Mouse (Mus musculus): Measurements from ENCODE around the gene Tent4a. TPM values are rescaled to one million over a fixed set of nuclear protein-coding genes. Genes with fewer than 3 reads are reported as not detected.

The Tent4a gene
- polyA plus RNA-seq, 1 experiment from 2014 or later, result 7.8 TPM

- Histone ChIP-seq H3K4me2 (ENCODE audit: low read depth, low read length) (no peak overlapping the region), H3K9ac (ENCODE audit: low read depth, low read length) (no peak overlapping the region), H3K9me3 (ENCODE audit: control insufficient read depth, low read length) (no peaks in the 10 kb centered on the region), H3K27ac (replicated peaks; ENCODE audit: low read depth, low read length) (no peak overlapping the region), H3K36me3 (ENCODE audit: control insufficient read depth, insufficient read depth, low read length) (no peaks in the 10 kb centered on the region), H3K27me3 (replicated peaks; ENCODE audit: control insufficient read depth, insufficient read depth, low read length) (no peaks in the 10 kb centered on the region), H3K4me3 (ENCODE audit: low read depth, low read length) (no peak overlapping the region), H3K4me1 (ENCODE audit: control insufficient read depth, insufficient read depth, low read length) (no peaks in the 10 kb centered on the region)
- DNase-seq (ENCODE audit: low spot score) (no peak), ATAC-seq (ENCODE audit: low read depth) (no peak)
- 61% methylated on average over 3 of the region's 3 CpGs for WGBS
Observed at GRCm38 (mm10) chr13:69563905-69564304, 29.5 kb upstream of the Tent4a start.

- ATAC-seq (ENCODE audit: low read depth) (no peak), DNase-seq (ENCODE audit: low spot score) (no peak)
- Histone ChIP-seq H3K4me1 (ENCODE audit: control insufficient read depth, insufficient read depth, low read length) (no peaks in the 10 kb centered on the region), H3K27ac (replicated peaks; ENCODE audit: low read depth, low read length) (no peak overlapping the region), H3K4me3 (ENCODE audit: low read depth, low read length) (no peak overlapping the region), H3K9me3 (ENCODE audit: control insufficient read depth, low read length) (no peaks in the 10 kb centered on the region), H3K36me3 (ENCODE audit: control insufficient read depth, insufficient read depth, low read length) (no peaks in the 10 kb centered on the region), H3K9ac (ENCODE audit: low read depth, low read length) (no peak overlapping the region), H3K4me2 (ENCODE audit: low read depth, low read length) (no peak overlapping the region), H3K27me3 (replicated peaks; ENCODE audit: control insufficient read depth, insufficient read depth, low read length) (no peaks in the 10 kb centered on the region)
- WGBS, result 70% methylated on average over 12 of the region's 12 CpGs
Observed at GRCm38 (mm10) chr13:69562654-69563574, 28.5 kb upstream of the Tent4a start.

GRCm38 (mm10) chr13:69562004-69562403 is 27.6 kb upstream of the Tent4a start:
- 79% methylated on average over 9 of the region's 9 CpGs for WGBS
- H3K27ac ChIP-seq (replicated peaks; ENCODE audit: low read depth, low read length), result no peak overlapping the region
- no peaks in the 10 kb centered on the region for H3K9me3 ChIP-seq (ENCODE audit: control insufficient read depth, low read length)
- H3K9ac ChIP-seq (ENCODE audit: low read depth, low read length), result no peak overlapping the region
- H3K4me1 ChIP-seq (ENCODE audit: control insufficient read depth, insufficient read depth, low read length), result no peaks in the 10 kb centered on the region
- H3K4me3 ChIP-seq (ENCODE audit: low read depth, low read length), result no peak overlapping the region
- DNase-seq (ENCODE audit: low spot score) (no peak), ATAC-seq (ENCODE audit: low read depth) (no peak)
- no peaks in the 10 kb centered on the region for H3K27me3 ChIP-seq (replicated peaks; ENCODE audit: control insufficient read depth, insufficient read depth, low read length)
- H3K4me2 ChIP-seq (ENCODE audit: low read depth, low read length), result no peak overlapping the region
- H3K36me3 ChIP-seq (ENCODE audit: control insufficient read depth, insufficient read depth, low read length), result no peaks in the 10 kb centered on the region

DNA sequence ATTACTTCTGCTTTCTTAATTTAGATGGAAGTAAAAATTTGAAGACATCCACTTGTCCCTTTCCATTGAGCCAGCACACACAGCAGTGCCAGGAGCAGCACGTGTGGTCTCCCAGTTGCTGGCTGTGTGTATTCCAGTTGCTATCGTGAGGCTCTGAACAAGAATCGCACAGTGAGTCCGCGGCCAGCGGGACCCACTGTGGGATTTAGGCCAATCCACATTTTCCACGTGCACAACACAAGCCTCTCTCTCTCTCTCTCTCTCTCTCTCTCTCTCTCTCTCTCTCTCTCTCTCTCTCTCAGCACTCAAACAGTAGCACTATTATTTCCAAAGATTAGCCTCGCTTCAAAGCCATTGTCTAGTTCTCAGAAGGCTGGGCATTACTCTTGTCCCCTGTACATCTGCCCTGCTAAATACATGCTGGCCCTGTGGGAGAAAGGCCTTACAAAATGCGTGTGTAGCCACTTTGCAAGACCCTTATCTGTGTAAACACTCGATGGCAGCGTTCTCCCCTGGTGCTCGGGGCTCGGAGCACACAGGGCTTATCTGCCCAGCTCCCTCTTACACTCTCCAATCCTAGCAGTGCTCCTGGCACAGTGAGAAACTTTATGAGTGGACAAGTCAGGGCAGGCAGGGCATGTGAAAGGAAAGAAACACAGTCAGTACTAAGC is 25.0 kb upstream of the Tent4a start:
- Histone ChIP-seq H3K4me1 (ENCODE audit: control insufficient read depth, insufficient read depth, low read length) (no peaks in the 10 kb centered on the region), H3K4me2 (ENCODE audit: low read depth, low read length) (no peak overlapping the region), H3K9me3 (ENCODE audit: control insufficient read depth, low read length) (no peaks in the 10 kb centered on the region), H3K27me3 (replicated peaks; ENCODE audit: control insufficient read depth, insufficient read depth, low read length) (no peaks in the 10 kb centered on the region), H3K9ac (ENCODE audit: low read depth, low read length) (no peak overlapping the region), H3K36me3 (ENCODE audit: control insufficient read depth, insufficient read depth, low read length) (no peaks in the 10 kb centered on the region), H3K4me3 (ENCODE audit: low read depth, low read length) (no peak overlapping the region), H3K27ac (replicated peaks; ENCODE audit: low read depth, low read length) (no peak overlapping the region)
- DNase-seq (ENCODE audit: low spot score) (no peak), ATAC-seq (ENCODE audit: low read depth) (no peak)
- WGBS, result 60% methylated on average over 13 of the region's 13 CpGs

DNA sequence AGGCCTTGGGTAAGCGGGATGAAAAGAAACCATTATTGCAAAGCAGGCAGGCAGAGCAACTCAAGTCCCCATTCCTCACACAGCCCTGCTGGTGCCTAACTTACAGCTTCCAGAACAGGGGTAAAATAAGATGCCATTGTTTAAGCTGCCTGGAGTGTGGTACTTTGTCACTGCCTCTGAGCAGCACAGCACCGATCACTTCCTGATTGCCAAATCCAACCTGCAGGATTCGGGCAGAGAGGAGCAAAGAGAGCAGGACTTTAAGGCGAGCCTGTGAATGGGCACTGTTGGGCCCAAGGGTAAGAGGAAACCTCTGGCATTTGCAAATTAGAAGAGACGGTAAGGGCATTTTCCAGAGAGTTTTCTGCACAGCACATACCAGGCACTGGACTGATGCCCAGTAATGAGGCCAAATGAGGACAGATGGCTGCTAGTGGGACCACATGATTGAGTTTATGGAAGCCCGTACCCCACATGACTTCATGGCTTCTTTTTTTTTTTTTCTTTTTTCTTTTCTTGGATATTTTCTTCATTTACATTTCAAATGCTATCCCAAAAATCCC is 23.8 kb upstream of the Tent4a start:
- Histone ChIP-seq H3K4me2 (ENCODE audit: low read depth, low read length) (no peak overlapping the region), H3K27ac (replicated peaks; ENCODE audit: low read depth, low read length) (no peak overlapping the region), H3K9ac (ENCODE audit: low read depth, low read length) (no peak overlapping the region), H3K4me3 (ENCODE audit: low read depth, low read length) (no peak overlapping the region), H3K27me3 (replicated peaks; ENCODE audit: control insufficient read depth, insufficient read depth, low read length) (no peaks in the 10 kb centered on the region), H3K9me3 (ENCODE audit: control insufficient read depth, low read length) (no peaks in the 10 kb centered on the region), H3K36me3 (ENCODE audit: control insufficient read depth, insufficient read depth, low read length) (no peaks in the 10 kb centered on the region), H3K4me1 (ENCODE audit: control insufficient read depth, insufficient read depth, low read length) (no peaks in the 10 kb centered on the region)
- DNase-seq (ENCODE audit: low spot score), result no peak
- ATAC-seq (ENCODE audit: low read depth), result no peak
- WGBS, result 70% methylated on average over 6 of the region's 6 CpGs

- DNase-seq (ENCODE audit: low spot score), result no peak
- no peaks in the 10 kb centered on the region for H3K27me3 ChIP-seq (replicated peaks; ENCODE audit: control insufficient read depth, insufficient read depth, low read length)
Observed at GRCm38 (mm10) chr13:69556728-69557127, 22.3 kb upstream of the Tent4a start.

DNA sequence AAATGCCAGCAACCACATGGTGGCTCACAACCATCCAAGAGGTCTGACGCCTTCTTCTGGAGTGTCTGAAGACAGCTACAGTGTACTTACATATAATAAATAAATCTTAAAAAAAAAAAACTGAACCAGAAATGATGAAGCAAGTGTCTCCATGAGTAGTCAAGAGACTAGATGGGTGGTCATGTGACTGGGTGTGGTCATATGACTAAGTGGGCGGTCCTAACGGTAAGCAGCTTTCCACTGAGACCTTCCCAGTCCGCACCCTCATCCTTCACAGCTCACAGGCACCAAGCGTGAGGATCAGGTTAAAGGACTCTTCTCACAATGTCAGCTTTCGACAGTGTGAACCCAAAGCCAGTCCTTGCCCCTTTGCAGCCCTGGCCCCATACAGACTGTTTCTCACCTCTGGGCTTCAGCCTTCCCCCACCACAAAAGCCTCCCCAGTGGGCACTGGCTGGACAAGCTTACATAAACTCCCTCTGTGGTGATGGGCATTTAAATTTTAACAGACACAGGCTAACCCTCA is 21.6 kb upstream of the Tent4a start:
- no peaks in the 10 kb centered on the region for H3K4me1 ChIP-seq (ENCODE audit: control insufficient read depth, insufficient read depth, low read length)
- no peaks in the 10 kb centered on the region for H3K9me3 ChIP-seq (ENCODE audit: control insufficient read depth, low read length)
- H3K36me3 ChIP-seq (ENCODE audit: control insufficient read depth, insufficient read depth, low read length), result no peaks in the 10 kb centered on the region
- DNase-seq (ENCODE audit: low spot score) (no peak), ATAC-seq (ENCODE audit: low read depth) (no peak)
- H3K4me2 ChIP-seq (ENCODE audit: low read depth, low read length), result no peak overlapping the region
- H3K27me3 ChIP-seq (replicated peaks; ENCODE audit: control insufficient read depth, insufficient read depth, low read length), result no peaks in the 10 kb centered on the region
- H3K27ac ChIP-seq (replicated peaks; ENCODE audit: low read depth, low read length), result no peak overlapping the region
- 88% methylated on average over 6 of the region's 6 CpGs for WGBS
- no peak overlapping the region for H3K9ac ChIP-seq (ENCODE audit: low read depth, low read length)
- no peak overlapping the region for H3K4me3 ChIP-seq (ENCODE audit: low read depth, low read length)

More at GRCm38 (mm10) chr13:69556728-69557127, 22.3 kb upstream of the Tent4a start:
- Histone ChIP-seq H3K4me1 (ENCODE audit: control insufficient read depth, insufficient read depth, low read length) (no peaks in the 10 kb centered on the region), H3K9me3 (ENCODE audit: control insufficient read depth, low read length) (no peaks in the 10 kb centered on the region), H3K4me3 (ENCODE audit: low read depth, low read length) (no peak overlapping the region), H3K36me3 (ENCODE audit: control insufficient read depth, insufficient read depth, low read length) (no peaks in the 10 kb centered on the region), H3K4me2 (ENCODE audit: low read depth, low read length) (no peak overlapping the region), H3K27ac (replicated peaks; ENCODE audit: low read depth, low read length) (no peak overlapping the region), H3K9ac (ENCODE audit: low read depth, low read length) (no peak overlapping the region)
- ATAC-seq (ENCODE audit: low read depth), result no peak

DNA sequence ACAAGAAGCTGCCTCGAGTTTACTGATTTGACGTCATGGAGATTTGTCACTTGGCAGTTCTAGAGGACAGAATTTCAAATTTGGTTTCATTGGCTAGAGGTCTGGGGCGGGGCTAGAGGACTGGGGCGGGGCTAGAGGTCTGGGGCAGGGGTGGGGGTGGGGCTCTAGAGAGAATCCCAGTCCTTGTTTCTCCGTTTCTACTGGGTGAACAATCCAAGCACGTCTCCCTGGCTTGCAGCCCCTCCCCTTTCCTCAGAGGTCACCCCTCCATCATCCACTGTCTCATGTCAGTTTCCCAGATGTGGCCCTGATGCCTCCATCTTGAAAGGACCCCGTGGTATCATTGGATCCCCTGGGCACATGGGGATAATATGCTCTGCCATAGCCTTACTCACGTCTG is 20.6 kb upstream of the Tent4a start:
- Histone ChIP-seq H3K4me3 (ENCODE audit: low read depth, low read length) (no peak overlapping the region), H3K4me2 (ENCODE audit: low read depth, low read length) (no peak overlapping the region), H3K9ac (ENCODE audit: low read depth, low read length) (no peak overlapping the region), H3K9me3 (ENCODE audit: control insufficient read depth, low read length) (no peaks in the 10 kb centered on the region), H3K36me3 (ENCODE audit: control insufficient read depth, insufficient read depth, low read length) (no peaks in the 10 kb centered on the region), H3K4me1 (ENCODE audit: control insufficient read depth, insufficient read depth, low read length) (no peaks in the 10 kb centered on the region), H3K27me3 (replicated peaks; ENCODE audit: control insufficient read depth, insufficient read depth, low read length) (no peaks in the 10 kb centered on the region), H3K27ac (replicated peaks; ENCODE audit: low read depth, low read length) (no peak overlapping the region)
- ATAC-seq (ENCODE audit: low read depth), result no peak
- WGBS, result 31% methylated on average over 8 of the region's 8 CpGs
- DNase-seq (ENCODE audit: low spot score), result no peak
